Mouse (Mus musculus): ENCODE measurements around the gene Mmel1. TPM values are rescaled to one million over a fixed set of nuclear protein-coding genes. Genes with fewer than 3 reads are reported as not detected.

Gene Mmel1
- 0.14 and 0.35 TPM in 2 replicates for polyA plus RNA-seq (2021; fragmentation: Nextera tagmentation)
- long read RNA-seq, experiment 1, partial matches to known transcripts = 1 of 1 reads
- long read RNA-seq, experiment 1, other reads (novel, unspliced or antisense) = 0 of 1 reads
- long read RNA-seq, experiment 2, partial matches to known transcripts = 5 of 8 reads
- long read RNA-seq, experiment 2, other reads (novel, unspliced or antisense) = 3 of 8 reads

DNA sequence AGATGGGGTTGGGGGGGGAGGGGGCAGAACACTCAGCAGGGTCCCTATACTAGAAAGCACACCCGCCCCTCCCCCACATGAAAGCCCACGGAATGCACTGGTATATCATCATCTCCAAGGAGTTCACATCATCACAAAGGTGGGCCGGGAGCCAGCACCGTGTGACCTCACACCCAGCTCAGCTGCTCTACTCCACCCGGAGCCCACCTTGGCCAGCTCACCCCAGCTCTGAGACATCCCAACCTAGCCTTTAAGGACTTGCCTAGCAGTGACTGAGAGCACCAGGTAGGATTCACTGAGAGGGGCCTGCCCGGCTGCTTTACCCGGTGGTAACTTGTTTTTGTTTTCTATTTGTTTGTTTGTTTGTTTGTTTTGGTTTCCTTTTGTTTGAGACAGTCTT is at the start of gene Mmel1:
Gene Mmel1 (plus strand): TSS at position 146 of the 400 bp plus-strand sequence.

GRCm38 (mm10) chr4:154837170-154837569 is 32.2 kb upstream of the Mmel1 start, which contains the start of gene Ttc34:
Ttc34 (plus strand) TSS chr4:154837459.

GRCm38 (mm10) chr4:154898506-154899446 is 29.4 kb downstream of the Mmel1 start, which contains the start of gene Fam213b:
Fam213b (minus strand) TSS chr4:154899135.

DNA sequence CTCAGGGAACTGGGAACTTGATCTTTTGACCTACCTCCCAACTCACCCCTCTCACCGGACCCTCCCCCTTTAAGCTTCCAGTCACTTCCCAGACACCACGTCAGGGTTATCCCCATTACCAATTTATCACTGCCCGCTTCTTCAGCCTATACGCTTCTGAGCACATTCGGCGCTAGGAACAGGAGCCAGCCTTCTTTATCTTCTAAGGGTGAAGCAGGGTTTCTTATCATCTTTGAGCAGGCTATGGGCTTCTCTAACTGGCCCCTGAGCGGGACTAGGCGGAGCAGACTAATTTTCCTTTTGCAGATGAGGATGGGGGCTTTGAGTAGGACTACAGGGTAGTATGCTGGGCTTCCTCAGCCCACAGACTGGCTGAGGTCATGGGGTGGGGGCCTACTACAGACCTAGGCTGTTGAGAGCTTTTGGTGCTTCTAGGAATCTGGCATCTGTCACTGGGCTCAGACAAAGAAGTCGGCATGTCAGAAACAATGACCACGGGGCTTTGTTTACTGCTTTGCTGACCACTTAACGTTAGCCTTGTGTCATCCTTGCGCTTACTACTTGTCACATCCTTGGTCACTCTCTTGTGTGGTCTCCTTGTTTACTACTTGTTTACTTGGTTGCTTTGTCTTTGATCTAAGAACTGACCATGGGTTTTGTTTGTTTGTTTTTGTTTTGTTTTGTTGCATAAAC is 59.2 kb downstream of the Mmel1 start, which contains the start of gene Tnfrsf14:
Gene Tnfrsf14 (minus strand): TSS at position 169 of the 693 bp plus-strand sequence.

Other genes with a start within 250 kb of the Mmel1 start
- gene Prdm16, start 232.7 kb upstream of the Mmel1 start, polyA plus RNA-seq (2021; fragmentation: Nextera tagmentation) = 9.4 and 10.2 TPM in 2 replicates
- not detected in 2 replicates for gene Actrt2, start 201.7 kb upstream of the Mmel1 start, polyA plus RNA-seq (2021; fragmentation: Nextera tagmentation)
- gene Ttc34, start 32.1 kb upstream of the Mmel1 start, polyA plus RNA-seq (2021; fragmentation: Nextera tagmentation) = 5.1 and 5.8 TPM in 2 replicates
- gene Fam213b, start 29.6 kb downstream of the Mmel1 start, polyA plus RNA-seq (2021; fragmentation: Nextera tagmentation) = 176 and 177 TPM in 2 replicates
- gene Tnfrsf14, start 59.0 kb downstream of the Mmel1 start, polyA plus RNA-seq (2021; fragmentation: Nextera tagmentation) = 0.80 and 0.84 TPM in 2 replicates
- gene Hes5, start 91.3 kb downstream of the Mmel1 start, polyA plus RNA-seq (2021; fragmentation: Nextera tagmentation) = 42.2 and 81.5 TPM in 2 replicates
- 15.0 and 16.3 TPM in 2 replicates for gene Pank4, start 94.5 kb downstream of the Mmel1 start, polyA plus RNA-seq (2021; fragmentation: Nextera tagmentation)
- gene Plch2, start 187.2 kb downstream of the Mmel1 start, polyA plus RNA-seq (2021; fragmentation: Nextera tagmentation) = 15.6 and 18.7 TPM in 2 replicates
- gene Pex10, start 197.4 kb downstream of the Mmel1 start, polyA plus RNA-seq (2021; fragmentation: Nextera tagmentation) = 8.9 and 10.7 TPM in 2 replicates
- 202 and 207 TPM in 2 replicates for gene Rer1, start 216.8 kb downstream of the Mmel1 start, polyA plus RNA-seq (2021; fragmentation: Nextera tagmentation)
- gene Morn1, start 217.0 kb downstream of the Mmel1 start, polyA plus RNA-seq (2021; fragmentation: Nextera tagmentation) = 3.4 and 5.5 TPM in 2 replicates

Data from layer of hippocampus, adult 6 months (tissue).